Mouse (Mus musculus): ENCODE data around the gene Trim2. TPM values are rescaled to one million over a fixed set of nuclear protein-coding genes. Genes with fewer than 3 reads are reported as not detected.

Gene Trim2
- polyA plus RNA-seq, 1 experiment from 2014 or later: 8.0 TPM

- 59% methylated on average over 10 of the region's 10 CpGs for whole genome bisulfite sequencing
- H3K4me1 ChIP-seq: peaks cover 12% of the 10 kb centered on the region
- H3K9me3 ChIP-seq: no peaks in the 10 kb centered on the region
- H3K4me3 ChIP-seq: no peak overlapping the region
- no peaks in the 10 kb centered on the region for H3K27me3 ChIP-seq (ENCODE audit: insufficient read depth, poor library complexity, severe bottlenecking)
- H3K36me3 ChIP-seq: no peaks in the 10 kb centered on the region
- no peak for DNase-seq (ENCODE audit: low spot score)
- H3K27ac ChIP-seq: no peak overlapping the region
Measured at GRCm38 (mm10) chr3:84235420-84236304, 71.0 kb downstream of the Trim2 start.

GRCm38 (mm10) chr3:84234562-84234961, 72.1 kb downstream of the Trim2 start:
- H3K4me1 ChIP-seq: peaks cover 13% of the 10 kb centered on the region
- DNase-seq (ENCODE audit: low spot score): no peak
- H3K4me3 ChIP-seq: no peak overlapping the region
- WGBS: 67% methylated on average over 4 of the region's 4 CpGs
- no peaks in the 10 kb centered on the region for H3K9me3 ChIP-seq
- H3K36me3 ChIP-seq: no peaks in the 10 kb centered on the region
- H3K27ac ChIP-seq: no peak overlapping the region
- H3K27me3 ChIP-seq (ENCODE audit: insufficient read depth, poor library complexity, severe bottlenecking): no peaks in the 10 kb centered on the region

- Histone ChIP-seq H3K4me3 (no peak overlapping the region), H3K9me3 (no peaks in the 10 kb centered on the region), H3K27ac (no peak overlapping the region), H3K36me3 (no peaks in the 10 kb centered on the region), H3K27me3 (ENCODE audit: insufficient read depth, poor library complexity, severe bottlenecking) (no peaks in the 10 kb centered on the region), H3K4me1 (peaks cover 13% of the 10 kb centered on the region)
- DNase-seq (ENCODE audit: low spot score): no peak
- 80% methylated on average over 5 of the region's 5 CpGs for WGBS
Measured at GRCm38 (mm10) chr3:84233663-84234415, 72.8 kb downstream of the Trim2 start.

DNA sequence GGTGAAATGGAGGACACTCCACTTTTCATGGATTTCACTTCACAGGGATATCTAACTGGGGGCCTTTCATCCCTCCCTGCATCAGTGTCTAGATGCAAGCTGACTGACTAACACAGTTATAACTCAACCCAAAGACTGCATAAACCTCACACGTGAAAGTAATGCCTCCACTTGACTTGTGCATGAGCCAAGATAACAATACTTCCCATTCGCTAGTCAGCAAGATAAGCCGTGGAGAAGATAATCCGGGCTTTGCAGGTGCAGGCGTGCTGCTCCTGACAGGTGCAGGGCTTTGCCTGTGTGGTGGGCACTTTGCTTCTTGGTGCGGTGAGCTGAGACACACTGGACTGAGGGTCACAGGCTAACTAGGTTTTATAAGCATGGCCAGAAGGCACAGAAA, 74.4 kb downstream of the Trim2 start:
- no peak for DNase-seq (ENCODE audit: low spot score)
- H3K4me1 ChIP-seq: peaks cover 13% of the 10 kb centered on the region
- H3K36me3 ChIP-seq: no peaks in the 10 kb centered on the region
- H3K27me3 ChIP-seq (ENCODE audit: insufficient read depth, poor library complexity, severe bottlenecking): no peaks in the 10 kb centered on the region
- H3K4me3 ChIP-seq: no peak overlapping the region
- H3K27ac ChIP-seq: no peak overlapping the region
- H3K9me3 ChIP-seq: no peaks in the 10 kb centered on the region
- WGBS: 65% methylated on average over 6 of the region's 6 CpGs

DNA sequence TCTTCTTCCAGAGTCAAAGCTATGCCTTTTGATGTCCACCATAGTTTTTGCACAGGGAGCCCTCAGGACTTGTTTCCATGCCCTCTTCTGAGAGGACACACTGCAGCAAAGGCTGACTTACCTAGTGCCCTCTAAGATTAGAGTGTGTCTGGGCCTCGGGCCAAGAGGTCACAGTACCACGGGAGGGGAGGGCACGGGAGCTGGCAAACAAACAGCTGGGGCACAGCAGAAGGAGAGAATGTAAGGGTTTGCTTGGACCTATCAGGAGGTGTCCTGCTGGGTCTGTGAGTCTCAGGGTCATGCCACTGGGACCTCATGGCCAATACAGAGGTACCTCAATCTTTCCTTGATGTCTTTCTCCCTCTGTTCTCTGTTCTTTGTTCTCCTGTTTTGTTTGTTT, 75.7 kb downstream of the Trim2 start:
- Histone ChIP-seq H3K27me3 (ENCODE audit: insufficient read depth, poor library complexity, severe bottlenecking) (no peaks in the 10 kb centered on the region), H3K9me3 (no peaks in the 10 kb centered on the region), H3K4me3 (no peak overlapping the region), H3K27ac (no peak overlapping the region), H3K36me3 (no peaks in the 10 kb centered on the region), H3K4me1 (peaks cover 13% of the 10 kb centered on the region)
- no peak for DNase-seq (ENCODE audit: low spot score)
- 52% methylated on average over 3 of the region's 3 CpGs for whole genome bisulfite sequencing

DNA sequence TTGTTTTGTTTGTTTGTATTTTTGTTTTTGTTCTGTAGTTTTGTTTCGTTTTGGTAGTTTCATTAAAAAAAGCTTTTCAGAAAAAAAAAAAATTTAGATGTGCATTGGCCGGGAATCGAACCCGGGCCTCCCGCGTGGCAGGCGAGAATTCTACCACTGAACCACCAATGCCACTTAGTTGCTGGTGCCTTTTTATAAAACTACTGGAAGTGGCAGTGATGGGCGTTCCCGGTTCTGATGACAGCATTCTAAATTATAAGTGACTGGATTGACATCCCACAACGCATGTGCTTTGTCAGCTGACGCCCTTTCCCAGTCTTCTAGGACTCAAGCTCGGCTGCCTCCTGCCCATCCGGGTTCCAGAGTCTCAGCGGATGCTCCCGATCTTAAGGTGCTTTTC, 77.8 kb downstream of the Trim2 start:
- H3K27me3 ChIP-seq (ENCODE audit: insufficient read depth, poor library complexity, severe bottlenecking): no peaks in the 10 kb centered on the region
- no peak for DNase-seq (ENCODE audit: low spot score)
- no peaks in the 10 kb centered on the region for H3K9me3 ChIP-seq
- 11% methylated on average over 15 of the region's 15 CpGs for WGBS
- peak overlapping the region; percentile 59 for H3K4me3 ChIP-seq
- no peak overlapping the region for H3K27ac ChIP-seq
- H3K36me3 ChIP-seq: no peaks in the 10 kb centered on the region
- H3K4me1 ChIP-seq: peaks cover 7% of the 10 kb centered on the region; the same call in 1 of the 2 replicates

DNA sequence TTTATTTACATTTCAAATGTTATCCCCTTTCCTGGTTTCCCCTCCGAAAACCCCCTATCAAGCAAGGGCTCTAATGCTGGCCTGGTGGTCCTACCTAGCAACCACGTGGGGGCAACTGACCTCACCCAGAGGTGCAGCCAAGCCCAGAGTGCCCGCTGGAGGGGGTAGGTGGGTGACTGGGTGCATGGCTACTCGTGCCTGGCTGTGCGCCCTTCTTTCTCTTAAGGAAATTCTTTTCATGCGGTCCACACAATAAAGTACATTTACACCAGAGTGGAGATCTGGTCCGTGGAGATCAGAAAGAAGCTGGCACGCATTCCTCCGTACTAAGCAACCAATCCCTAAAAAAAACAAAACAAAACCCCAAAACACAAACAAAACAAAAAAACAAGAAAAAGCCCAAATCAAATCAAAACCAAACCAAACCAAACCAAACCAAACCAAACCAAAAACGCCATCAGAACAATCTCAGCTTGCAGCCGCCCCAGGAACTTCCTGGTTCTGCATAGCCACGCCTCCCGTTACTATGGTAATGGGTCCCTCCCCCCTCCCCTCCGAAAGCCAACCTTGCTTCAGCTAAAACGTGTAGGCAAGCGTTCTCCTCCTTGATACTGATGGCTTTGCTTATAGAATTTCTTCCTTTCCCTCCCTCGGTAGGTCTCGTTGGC, 78.3 kb downstream of the Trim2 start:
- Histone ChIP-seq H3K36me3 (no peaks in the 10 kb centered on the region), H3K27ac (peak overlapping the region; percentile 80), H3K9me3 (no peaks in the 10 kb centered on the region), H3K4me3 (peak overlapping the region; percentile 59), H3K4me1 (peaks cover 7% of the 10 kb centered on the region; the same call in 1 of the 2 replicates), H3K27me3 (ENCODE audit: insufficient read depth, poor library complexity, severe bottlenecking) (no peaks in the 10 kb centered on the region)
- peak; percentile 88 for DNase-seq (ENCODE audit: low spot score)
- WGBS: under 1% methylated on average over 18 of the region's 18 CpGs

DNA sequence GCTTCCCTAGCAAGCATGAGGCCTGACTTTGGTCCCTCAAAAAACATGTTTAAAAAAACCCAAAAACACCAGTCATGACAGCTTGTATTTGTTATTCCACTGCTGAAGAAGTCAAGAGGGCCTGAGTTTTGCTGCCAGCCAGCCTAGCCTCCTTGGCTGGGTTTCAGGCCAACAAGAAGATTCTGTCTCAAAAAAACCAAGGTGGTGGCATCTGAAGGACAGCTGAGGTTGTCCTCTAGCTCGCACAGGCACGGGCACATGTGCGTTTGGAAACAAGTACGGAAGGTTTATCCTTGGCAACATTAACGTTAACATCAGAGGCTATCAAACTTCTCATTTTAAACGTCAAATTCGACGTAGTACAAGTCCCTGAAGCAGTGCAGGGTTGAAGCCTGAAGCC, 79.0 kb downstream of the Trim2 start:
- WGBS: 43% methylated on average over 8 of the region's 8 CpGs
- H3K4me3 ChIP-seq: 0 out of 2 replicates have a peak overlapping the region, but pooled peaks have one; percentile 59

DNA sequence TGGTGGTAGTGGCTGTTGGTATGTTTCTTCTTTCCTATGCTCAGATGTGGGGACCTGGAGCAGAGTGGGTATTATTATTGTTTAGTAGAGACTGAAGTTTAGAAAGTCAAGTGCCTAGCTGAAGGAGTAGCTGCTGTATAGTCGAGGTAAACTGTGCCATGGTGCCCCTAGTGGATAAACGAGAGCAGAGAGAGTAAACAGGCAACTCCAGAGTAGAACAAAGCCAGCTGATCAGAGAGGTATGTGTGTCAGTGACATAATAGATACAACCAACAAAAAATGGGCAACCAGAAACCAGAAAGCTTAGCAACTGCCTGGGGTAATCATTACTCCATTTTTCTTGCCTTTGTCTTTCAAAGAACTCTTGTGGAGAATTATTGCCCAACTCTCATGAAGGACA, 81.7 kb downstream of the Trim2 start:
- Histone ChIP-seq H3K4me3 (no peak overlapping the region), H3K27ac (no peak overlapping the region), H3K27me3 (ENCODE audit: insufficient read depth, poor library complexity, severe bottlenecking) (no peaks in the 10 kb centered on the region), H3K4me1 (peaks cover 10% of the 10 kb centered on the region), H3K9me3 (no peaks in the 10 kb centered on the region), H3K36me3 (no peaks in the 10 kb centered on the region)
- no peak for DNase-seq (ENCODE audit: low spot score)
- WGBS: 11% methylated on average over 2 of the region's 2 CpGs

More for the DNA sequence above, 79.0 kb downstream of the Trim2 start:
- Histone ChIP-seq H3K27me3 (ENCODE audit: insufficient read depth, poor library complexity, severe bottlenecking) (no peaks in the 10 kb centered on the region), H3K4me1 (peaks cover 7% of the 10 kb centered on the region; the same call in 1 of the 2 replicates), H3K36me3 (no peaks in the 10 kb centered on the region), H3K27ac (no peak overlapping the region), H3K9me3 (no peaks in the 10 kb centered on the region)
- no peak for DNase-seq (ENCODE audit: low spot score)

DNA sequence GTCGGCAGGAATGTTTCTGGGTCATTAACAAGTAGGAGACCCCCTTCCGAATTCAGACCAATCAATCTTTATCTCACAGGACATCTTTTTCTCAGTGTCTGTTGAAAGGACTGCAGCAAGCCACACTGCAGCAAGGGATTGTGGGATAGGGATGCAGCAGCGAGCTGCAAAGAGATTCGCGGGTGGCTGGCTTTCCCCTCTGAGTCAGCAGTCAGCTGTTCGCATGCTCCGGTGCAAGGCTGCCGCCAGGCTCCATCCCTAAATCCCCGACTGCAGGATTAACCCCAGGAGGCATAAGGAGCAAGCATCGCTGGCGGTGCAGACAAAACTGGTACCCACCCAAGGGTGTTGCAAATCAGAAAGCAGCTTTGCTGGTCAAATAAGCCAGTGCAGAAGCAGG, 85.9 kb downstream of the Trim2 start:
- no peaks in the 10 kb centered on the region for H3K9me3 ChIP-seq
- no peak for DNase-seq (ENCODE audit: low spot score)
- H3K4me3 ChIP-seq: peak overlapping the region; percentile 68
- H3K27ac ChIP-seq: peak overlapping the region; percentile 62
- no peaks in the 10 kb centered on the region for H3K36me3 ChIP-seq
- peaks cover 12% of the 10 kb centered on the region; the same call in 1 of the 2 replicates for H3K27me3 ChIP-seq (ENCODE audit: insufficient read depth, poor library complexity, severe bottlenecking)
- WGBS: under 1% methylated on average over 11 of the region's 11 CpGs
- H3K4me1 ChIP-seq: peaks cover 18% of the 10 kb centered on the region; the same call in 1 of the 2 replicates

DNA sequence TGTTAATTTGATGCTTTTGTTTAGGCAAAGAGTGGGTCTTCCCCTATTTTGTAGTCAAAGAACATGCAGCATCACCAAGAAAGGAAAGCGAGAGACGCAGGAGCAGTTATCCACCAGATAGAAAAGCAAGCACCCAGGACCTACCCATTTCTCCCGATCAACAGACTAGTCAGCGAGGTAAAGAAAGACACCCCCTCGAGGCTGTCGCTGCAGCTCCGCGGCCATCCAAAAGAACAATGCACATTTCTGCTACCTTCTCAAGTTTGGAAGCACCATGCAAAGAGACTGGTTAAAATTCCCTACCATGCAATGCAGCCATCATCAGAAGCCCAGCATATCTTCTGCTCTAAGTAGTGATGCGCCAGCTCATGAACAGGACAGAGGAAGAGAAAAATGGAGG, 86.4 kb downstream of the Trim2 start:
- under 1% methylated on average over 9 of the region's 9 CpGs for WGBS
- Histone ChIP-seq H3K4me3 (peak overlapping the region; percentile 68), H3K4me1 (peaks cover 18% of the 10 kb centered on the region; the same call in 1 of the 2 replicates), H3K36me3 (no peaks in the 10 kb centered on the region), H3K27me3 (ENCODE audit: insufficient read depth, poor library complexity, severe bottlenecking) (peaks cover 12% of the 10 kb centered on the region; the same call in 1 of the 2 replicates), H3K9me3 (no peaks in the 10 kb centered on the region), H3K27ac (peak overlapping the region; percentile 62)
- no peak for DNase-seq (ENCODE audit: low spot score)

- H3K9me3 ChIP-seq: no peaks in the 10 kb centered on the region
- DNase-seq (ENCODE audit: low spot score): no peak
- H3K27ac ChIP-seq: no peak overlapping the region
- H3K36me3 ChIP-seq: no peaks in the 10 kb centered on the region
- peaks cover 12% of the 10 kb centered on the region; the same call in 1 of the 2 replicates for H3K27me3 ChIP-seq (ENCODE audit: insufficient read depth, poor library complexity, severe bottlenecking)
- H3K4me1 ChIP-seq: peaks cover 18% of the 10 kb centered on the region; the same call in 1 of the 2 replicates
- WGBS: 20% methylated on average over 9 of the region's 9 CpGs
- H3K4me3 ChIP-seq: peak overlapping the region; percentile 68
Measured at GRCm38 (mm10) chr3:84219720-84220273, 86.9 kb downstream of the Trim2 start.

Data from heart, embryonic 10.5 days (tissue).